Mouse (Mus musculus) heart, postnatal 0 days (tissue): ENCODE measurements at regions not wholly inside any gene's neighbourhood (a gene's known extent, or its start where the extent isn't known, plus 50 kb on each side); places are given as distances from the start of the nearest gene placed in this dataset.

Experiments used
- ATAC-seq: fragments of 200-750 bp; cut with Nextera tagmentation; 2 replicates; pipeline ENCODE4 v1.8.0; 2017; ENCODE audit warnings: low read depth, moderate number of reproducible peaks, moderate library complexity; ENCODE audit not compliant: insufficient read depth
- DNase-seq: peaks from one replicate; pipeline ENCODE4 v3.0.0-alpha.2; 2016; ENCODE audit warnings: low spot score
- H3K27ac ChIP-seq: fragments of 300-500 bp; sonication (generic); 2 replicates; pipeline ENCODE4 v1.5.1; 2014; ENCODE audit warnings: low read depth, mild to moderate bottlenecking
- H3K27me3 ChIP-seq: fragments of 300-500 bp; sonication (generic); 2 replicates; pipeline ENCODE4 v1.6.1; 2014; ENCODE audit warnings: low read length, mixed read lengths; ENCODE audit not compliant: control insufficient read depth, insufficient read depth
- H3K36me3 ChIP-seq: fragments of 300-500 bp; sonication (generic); replicated peaks from 2 replicates; pipeline ENCODE4 v1.6.1; 2014; ENCODE audit warnings: low read length, mixed read lengths; ENCODE audit not compliant: control insufficient read depth, insufficient read depth
- H3K4me1 ChIP-seq: fragments of 300-500 bp; sonication (generic); 2 replicates; pipeline ENCODE4 v1.6.1; 2014; ENCODE audit warnings: antibody characterized with exemption; ENCODE audit not compliant: control insufficient read depth, insufficient read depth
- H3K4me2 ChIP-seq: fragments of 300-500 bp; sonication (generic); 2 replicates; pipeline ENCODE4 v1.6.1; 2014; ENCODE audit warnings: low read depth, mild to moderate bottlenecking, low read length, moderate library complexity
- H3K4me3 ChIP-seq: fragments of 300-500 bp; sonication (generic); 2 replicates; pipeline ENCODE4 v1.5.1; 2014; ENCODE audit warnings: low read depth, low read length
- H3K9ac ChIP-seq: fragments of 300-500 bp; sonication (generic); replicated peaks from 2 replicates; pipeline ENCODE4 v1.6.1; 2014; ENCODE audit warnings: low read depth, low read length, mixed read lengths
- H3K9me3 ChIP-seq: fragments of 300-500 bp; sonication (generic); replicated peaks from 2 replicates; pipeline ENCODE4 v1.6.1; 2016; ENCODE audit warnings: low read length; ENCODE audit not compliant: control insufficient read depth
- CTCF ChIP-seq: IDR thresholded peaks from 2 replicates; pipeline ENCODE4 v1.5.1; 2016; ENCODE audit warnings: antibody characterized with exemption, control low read depth, low read depth
- EP300 ChIP-seq: IDR thresholded peaks from 2 replicates; pipeline ENCODE4 v1.6.1; 2016; ENCODE audit warnings: antibody characterized with exemption, low read depth
- WGBS: fragments of 180-500 bp; shearing (Covaris S2); extraction: QIAGEN DNeasy Blood & Tissue Kit; methylation state at CpG from one replicate; pipeline ENCODE4 v1.1.7; 2014; 5-methylcytosine and 5-hydroxymethylcytosine counted together

DNA sequence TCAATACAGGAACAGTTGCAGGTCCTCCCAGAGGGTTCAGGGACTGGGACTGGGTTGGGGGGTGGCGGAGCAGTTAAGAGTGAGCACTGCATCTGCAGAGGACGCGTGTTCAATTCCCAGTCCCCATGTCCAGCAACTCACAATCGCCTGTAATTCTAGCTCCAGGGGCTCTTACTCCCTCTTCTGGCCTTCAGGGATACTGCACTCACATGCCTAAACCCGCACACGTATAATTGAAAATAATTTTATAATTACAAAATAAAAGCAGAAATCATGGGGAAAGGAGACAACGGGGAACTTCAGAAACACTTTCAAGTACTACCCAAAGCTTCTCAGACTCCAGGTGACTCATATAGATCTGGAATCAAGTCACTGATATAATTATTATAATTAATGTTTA, 448.8 kb downstream of the Zfp536 start:
- 90% methylated on average over 7 of the region's 7 CpGs for WGBS
- H3K27me3 ChIP-seq: no peaks in the 10 kb centered on the region
- no peak overlapping the region for H3K9ac ChIP-seq
- DNase-seq (no peak), ATAC-seq (no peak)
- no peaks in the 10 kb centered on the region for H3K9me3 ChIP-seq
- H3K4me3 ChIP-seq: no peak overlapping the region
- no peaks in the 10 kb centered on the region for H3K36me3 ChIP-seq
- TF ChIP-seq EP300: no peak
- TF ChIP-seq CTCF: no peak
- H3K4me2 ChIP-seq: no peak overlapping the region
- H3K4me1 ChIP-seq: no peaks in the 10 kb centered on the region
- no peak overlapping the region for H3K27ac ChIP-seq

GRCm38 (mm10) chr7:37333451-37333850, 440.0 kb downstream of the Zfp536 start:
- ATAC-seq (no peak), DNase-seq (no peak)
- Histone ChIP-seq H3K4me3 (no peak overlapping the region), H3K36me3 (no peaks in the 10 kb centered on the region), H3K4me1 (peaks cover 3% of the 10 kb centered on the region; the same call in 1 of the 2 replicates), H3K9me3 (no peaks in the 10 kb centered on the region), H3K27me3 (peaks cover 8% of the 10 kb centered on the region), H3K27ac (no peak overlapping the region), H3K4me2 (no peak overlapping the region), H3K9ac (no peak overlapping the region)
- TF ChIP-seq CTCF: no peak
- TF ChIP-seq EP300: no peak
- WGBS: 86% methylated on average over 16 of the region's 16 CpGs

- Histone ChIP-seq H3K27ac (no peak overlapping the region), H3K4me1 (peaks cover 3% of the 10 kb centered on the region; the same call in 1 of the 2 replicates), H3K36me3 (no peaks in the 10 kb centered on the region), H3K27me3 (peaks cover 16% of the 10 kb centered on the region), H3K4me2 (no peak overlapping the region), H3K9ac (no peak overlapping the region), H3K9me3 (no peaks in the 10 kb centered on the region), H3K4me3 (no peak overlapping the region)
- TF ChIP-seq CTCF (no peak), EP300 (no peak)
- WGBS: 60% methylated on average over 7 of the region's 7 CpGs
- no peak for DNase-seq
- no peak for ATAC-seq
Observed at GRCm38 (mm10) chr7:37335212-37335611, 438.2 kb downstream of the Zfp536 start.

GRCm38 (mm10) chr7:37336171-37336850, 437.1 kb downstream of the Zfp536 start:
- Histone ChIP-seq H3K9ac (no peak overlapping the region), H3K4me3 (peak overlapping the region; percentile 49), H3K27ac (no peak overlapping the region), H3K4me2 (peak overlapping the region; percentile 87), H3K9me3 (no peaks in the 10 kb centered on the region), H3K27me3 (peaks cover 22% of the 10 kb centered on the region), H3K36me3 (no peaks in the 10 kb centered on the region), H3K4me1 (peaks cover 3% of the 10 kb centered on the region; the same call in 1 of the 2 replicates)
- 26% methylated on average over 12 of the region's 12 CpGs for WGBS
- TF ChIP-seq CTCF (no peak), EP300 (no peak)
- ATAC-seq (no peak), DNase-seq (no peak)

- no peak overlapping the region for H3K27ac ChIP-seq
- peaks cover 22% of the 10 kb centered on the region for H3K27me3 ChIP-seq
- TF ChIP-seq CTCF: no peak
- peak overlapping the region; percentile 87 for H3K4me2 ChIP-seq
- no peaks in the 10 kb centered on the region for H3K36me3 ChIP-seq
- H3K9me3 ChIP-seq: no peaks in the 10 kb centered on the region
- peak overlapping the region; percentile 37; the same call in 1 of the 2 replicates for H3K9ac ChIP-seq
- peaks cover 3% of the 10 kb centered on the region; the same call in 1 of the 2 replicates for H3K4me1 ChIP-seq
- DNase-seq (peak; percentile 23), ATAC-seq (no peak)
- peak overlapping the region; percentile 49 for H3K4me3 ChIP-seq
- 5% methylated on average over 28 of the region's 28 CpGs for WGBS
Observed at GRCm38 (mm10) chr7:37336851-37337531, 436.4 kb downstream of the Zfp536 start.
